Mouse (Mus musculus) neural tube, embryonic 12.5 days (tissue): ENCODE measurements at regions not wholly inside any gene's neighbourhood (a gene's known extent, or its start where the extent isn't known, plus 50 kb on each side); places are given as distances from the start of the nearest gene placed in this dataset.
A peak's percentile ranks its signal among the peaks of the same experiment; 100 is the strongest.

Source experiments
- ATAC-seq: fragments of 200-750 bp; cut with Nextera tagmentation; 2 replicates; pipeline ENCODE4 v1.8.0; 2017; ENCODE audit warnings: low read depth, mild to moderate bottlenecking, moderate TSS enrichment, moderate library complexity; ENCODE audit not compliant: low FRiP score
- H3K27ac ChIP-seq: fragments of 300-500 bp; sonication (generic); 2 replicates; pipeline ENCODE4 v1.5.1; 2016
- H3K27me3 ChIP-seq: fragments of 300-500 bp; sonication (generic); replicated peaks from 2 replicates; pipeline ENCODE4 v1.6.1; 2016; ENCODE audit warnings: mild to moderate bottlenecking
- H3K36me3 ChIP-seq: fragments of 300-500 bp; sonication (generic); 2 replicates; pipeline ENCODE4 v1.6.1; 2016; ENCODE audit warnings: mild to moderate bottlenecking
- H3K4me1 ChIP-seq: fragments of 300-500 bp; sonication (generic); 2 replicates; pipeline ENCODE4 v1.6.1; 2016
- H3K4me2 ChIP-seq: fragments of 300-500 bp; sonication (generic); replicated peaks from 2 replicates; pipeline ENCODE4 v1.6.1; 2016; ENCODE audit warnings: mild to moderate bottlenecking
- H3K4me3 ChIP-seq: fragments of 300-500 bp; sonication (generic); 2 replicates; pipeline ENCODE4 v1.5.1; 2016
- H3K9ac ChIP-seq: fragments of 300-500 bp; sonication (generic); 2 replicates; pipeline ENCODE4 v1.6.1; 2016; ENCODE audit warnings: mild to moderate bottlenecking
- H3K9me3 ChIP-seq: fragments of 300-500 bp; sonication (generic); 2 replicates; pipeline ENCODE4 v1.6.1; 2016; ENCODE audit warnings: mild to moderate bottlenecking
- WGBS: fragments of 180-500 bp; shearing (Covaris S2); methylation state at CpG from one replicate; pipeline ENCODE4 v1.1.7; 2016; 5-methylcytosine and 5-hydroxymethylcytosine counted together

- Histone ChIP-seq H3K27ac (no peak overlapping the region), H3K4me3 (no peak overlapping the region), H3K4me1 (no peaks in the 10 kb centered on the region), H3K27me3 (no peaks in the 10 kb centered on the region), H3K9ac (no peak overlapping the region), H3K36me3 (no peaks in the 10 kb centered on the region), H3K4me2 (no peak overlapping the region), H3K9me3 (no peaks in the 10 kb centered on the region)
- no peak for ATAC-seq
- WGBS, result 84% methylated on average over 1 of the region's 1 CpGs
Measured at GRCm38 (mm10) chr2:61922496-61922895, 119.8 kb downstream of the Tbr1 start.

- no peak overlapping the region for H3K9ac ChIP-seq
- H3K27me3 ChIP-seq, result no peaks in the 10 kb centered on the region
- no peak overlapping the region for H3K4me3 ChIP-seq
- no peak overlapping the region for H3K27ac ChIP-seq
- no peaks in the 10 kb centered on the region for H3K36me3 ChIP-seq
- ATAC-seq, result no peak
- no peaks in the 10 kb centered on the region for H3K9me3 ChIP-seq
- WGBS, result 82% methylated on average over 2 of the region's 2 CpGs
- H3K4me1 ChIP-seq, result no peaks in the 10 kb centered on the region
- no peak overlapping the region for H3K4me2 ChIP-seq
Measured at GRCm38 (mm10) chr2:61938296-61938695, 108.0 kb upstream of the Slc4a10 start.

GRCm38 (mm10) chr2:61965916-61966315 is 80.3 kb upstream of the Slc4a10 start:
- Histone ChIP-seq H3K9ac (no peak overlapping the region), H3K27ac (no peak overlapping the region), H3K4me1 (no peaks in the 10 kb centered on the region), H3K9me3 (no peaks in the 10 kb centered on the region), H3K4me2 (no peak overlapping the region), H3K36me3 (no peaks in the 10 kb centered on the region), H3K4me3 (no peak overlapping the region), H3K27me3 (no peaks in the 10 kb centered on the region)
- ATAC-seq, result no peak
- 93% methylated on average over 2 of the region's 2 CpGs for WGBS

- Histone ChIP-seq H3K4me3 (no peak overlapping the region), H3K9me3 (no peaks in the 10 kb centered on the region), H3K27me3 (no peaks in the 10 kb centered on the region), H3K4me1 (no peaks in the 10 kb centered on the region), H3K4me2 (no peak overlapping the region), H3K9ac (no peak overlapping the region), H3K36me3 (no peaks in the 10 kb centered on the region), H3K27ac (no peak overlapping the region)
- ATAC-seq, result peak; percentile 25; the same call in 1 of the 2 replicates
- WGBS, result 25% methylated on average over 2 of the region's 2 CpGs
Measured at GRCm38 (mm10) chr2:61967724-61968123, 78.5 kb upstream of the Slc4a10 start.

GRCm38 (mm10) chr2:61970029-61970428 is 76.2 kb upstream of the Slc4a10 start:
- no peaks in the 10 kb centered on the region for H3K36me3 ChIP-seq
- H3K4me3 ChIP-seq, result no peak overlapping the region
- no peak for ATAC-seq
- no peak overlapping the region for H3K9ac ChIP-seq
- no peaks in the 10 kb centered on the region for H3K4me1 ChIP-seq
- no peaks in the 10 kb centered on the region for H3K9me3 ChIP-seq
- H3K4me2 ChIP-seq, result no peak overlapping the region
- no peaks in the 10 kb centered on the region for H3K27me3 ChIP-seq
- 51% methylated on average over 2 of the region's 2 CpGs for WGBS
- no peak overlapping the region for H3K27ac ChIP-seq

GRCm38 (mm10) chr2:61984771-61985170 is 61.5 kb upstream of the Slc4a10 start:
- H3K27ac ChIP-seq, result no peak overlapping the region
- 70% methylated on average over 3 of the region's 3 CpGs for WGBS
- ATAC-seq, result no peak
- H3K4me1 ChIP-seq, result no peaks in the 10 kb centered on the region
- H3K9me3 ChIP-seq, result no peaks in the 10 kb centered on the region
- H3K4me3 ChIP-seq, result no peak overlapping the region
- H3K9ac ChIP-seq, result no peak overlapping the region
- no peaks in the 10 kb centered on the region for H3K36me3 ChIP-seq
- H3K27me3 ChIP-seq, result no peaks in the 10 kb centered on the region
- no peak overlapping the region for H3K4me2 ChIP-seq

- Histone ChIP-seq H3K9me3 (no peaks in the 10 kb centered on the region), H3K27ac (no peak overlapping the region), H3K9ac (no peak overlapping the region), H3K4me1 (no peaks in the 10 kb centered on the region), H3K27me3 (no peaks in the 10 kb centered on the region), H3K4me2 (no peak overlapping the region), H3K4me3 (no peak overlapping the region), H3K36me3 (no peaks in the 10 kb centered on the region)
- ATAC-seq, result no peak
- WGBS, result 55% methylated on average over 5 of the region's 5 CpGs
Measured at GRCm38 (mm10) chr2:61986967-61987550, 59.2 kb upstream of the Slc4a10 start.
